In the genomic region with DNA sequence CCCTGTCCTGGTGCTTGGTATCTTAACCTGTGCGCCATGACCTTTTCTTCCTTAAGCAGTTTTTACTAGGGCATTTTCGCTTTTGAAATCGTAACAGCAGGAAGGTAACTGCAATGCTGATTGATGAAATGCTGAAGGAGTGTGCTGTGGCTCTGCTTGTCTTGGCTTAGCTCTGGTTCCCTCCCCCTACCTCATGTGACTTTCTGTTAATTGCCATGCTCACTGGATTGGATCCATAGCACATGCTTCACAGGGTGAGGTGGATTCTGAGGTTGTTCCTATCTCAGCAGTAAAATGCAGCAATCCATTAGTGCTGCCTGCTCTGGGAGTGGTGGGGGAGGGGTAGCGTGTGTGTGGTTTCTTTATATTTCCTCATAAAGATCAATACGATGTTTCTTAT, we compare ENCODE assay signal across 17 mouse cellular contexts.
DNase-seq lines count a peak whose midpoint lies in the region; ATAC-seq lines count a peak whose summit lies in the region.
"Had no signal": no experiment of that assay in that cellular context is flagged by ENCODE, and none has a peak within 500 bp of the region (broad histone marks: within the 10 kb centered on the region; RNA-seq: fewer than 3 reads in every experiment).

No protein-coding gene starts in this region.

- H3K36me3 ChIP-seq in hindbrain, embryonic 12.5 days, result no peaks in the 10 kb centered on the region
- no peaks in the 10 kb centered on the region for H3K36me3 ChIP-seq in intestine, embryonic 16.5 days (ENCODE audit: control insufficient read depth, insufficient read depth, low read length)
- H3K36me3 ChIP-seq: embryonic facial prominence, embryonic 15.5 days; heart, embryonic 10.5 days; liver, embryonic 15.5 days had no signal

- 83% methylated on average over 5 of the region's 5 CpGs for WGBS in hindbrain, embryonic 12.5 days
- WGBS in intestine, embryonic 16.5 days, result 76% methylated on average over 5 of the region's 5 CpGs

- H3K9me3 ChIP-seq in hindbrain, embryonic 12.5 days (replicated peaks), result no peaks in the 10 kb centered on the region
- H3K9me3 ChIP-seq in intestine, embryonic 16.5 days (ENCODE audit: control insufficient read depth, low read length), result no peaks in the 10 kb centered on the region
- H3K9me3 ChIP-seq: embryonic facial prominence, embryonic 15.5 days; heart, embryonic 10.5 days; liver, embryonic 15.5 days had no signal

- peaks cover 5% of the 10 kb centered on the region; the same call in 1 of the 2 replicates for H3K27me3 ChIP-seq in hindbrain, embryonic 12.5 days
- no peaks in the 10 kb centered on the region for H3K27me3 ChIP-seq in intestine, embryonic 16.5 days (replicated peaks; ENCODE audit: control insufficient read depth, insufficient read depth, low read length)
- H3K27me3 ChIP-seq: embryonic facial prominence, embryonic 15.5 days; liver, embryonic 15.5 days had no signal

- peak; percentile 56; the same call in 1 of the 2 replicates for ATAC-seq in hindbrain, embryonic 12.5 days (ENCODE audit: low FRiP score)
- ATAC-seq in intestine, embryonic 16.5 days, result peak; percentile 48; the same call in 1 of the 2 replicates

- DNase-seq in kidney, adult 11 months, result peak; percentile 55
- no peak for DNase-seq in kidney, postnatal 10 days
- peak; percentile 22 to 44 for DNase-seq in kidney, postnatal 36 days
- DNase-seq in gastrocnemius, adult 8-10 months (ENCODE audit: low spot score in 2 of 2), result no peak
- DNase-seq in embryo, embryonic 10 days (ENCODE audit: low spot score), result no peak
- no peak for DNase-seq in left cerebral cortex, adult 8-10 months (ENCODE audit: low spot score in 2 of 2)
- DNase-seq: B cell, adult 2 months; cerebellum, adult 18-20 months; gastrocnemius, postnatal 14 days; lung, postnatal 14 days; retina, postnatal 1 day; thymus, adult 2 months had no signal

- no peak overlapping the region for H3K9ac ChIP-seq in hindbrain, embryonic 12.5 days
- H3K9ac ChIP-seq in intestine, embryonic 16.5 days (ENCODE audit: low read depth, low read length), result no peak overlapping the region
- H3K9ac ChIP-seq: embryonic facial prominence, embryonic 15.5 days; liver, embryonic 15.5 days had no signal

- H3K4me1 ChIP-seq in hindbrain, embryonic 12.5 days, result no peaks in the 10 kb centered on the region
- no peaks in the 10 kb centered on the region for H3K4me1 ChIP-seq in intestine, embryonic 16.5 days (ENCODE audit: control insufficient read depth, insufficient read depth, low read length)
- H3K4me1 ChIP-seq: embryonic facial prominence, embryonic 15.5 days; heart, embryonic 10.5 days; liver, embryonic 15.5 days had no signal

- H3K4me2 ChIP-seq in hindbrain, embryonic 12.5 days (replicated peaks), result no peak overlapping the region
- H3K4me2 ChIP-seq in intestine, embryonic 16.5 days (ENCODE audit: low read depth, low read length), result no peak overlapping the region
- H3K4me2 ChIP-seq: embryonic facial prominence, embryonic 15.5 days; liver, embryonic 15.5 days had no signal

- H3K27ac ChIP-seq in hindbrain, embryonic 12.5 days, result peak overlapping the region; percentile 69
- H3K27ac ChIP-seq in intestine, embryonic 16.5 days (ENCODE audit: low read length), result no peak overlapping the region
- H3K27ac ChIP-seq: embryonic facial prominence, embryonic 15.5 days; heart, embryonic 10.5 days; liver, embryonic 15.5 days had no signal

- H3K4me3 ChIP-seq in hindbrain, embryonic 12.5 days, result no peak overlapping the region
- H3K4me3 ChIP-seq in intestine, embryonic 16.5 days (ENCODE audit: low read length), result no peak overlapping the region
- H3K4me3 ChIP-seq: embryonic facial prominence, embryonic 15.5 days; heart, embryonic 10.5 days; liver, embryonic 15.5 days had no signal

Comparison
In these comparisons a context has a peak if more than half of its experiments do, and no peak if none do; other contexts are left out.
1. DNase-seq: peak in kidney, adult 11 months (single experiment) and kidney, postnatal 36 days (2 of 2); none in kidney, postnatal 10 days (single experiment), gastrocnemius, adult 8-10 months (0 of 2), embryo, embryonic 10 days (single experiment) and left cerebral cortex, adult 8-10 months (0 of 2).